Mouse (Mus musculus) lung, embryonic 16.5 days (tissue): ENCODE measurements around the gene Itgb1. TPM values are rescaled to one million over a fixed set of nuclear protein-coding genes. Genes with fewer than 3 reads are reported as not detected.

Experiments
- ATAC-seq: fragments of 200-750 bp; cut with Nextera tagmentation; 2 replicates; pipeline ENCODE4 v1.8.0; 2017; ENCODE audit warnings: low read depth, mild to moderate bottlenecking, moderate library complexity
- H3K27ac ChIP-seq: fragments of 300-500 bp; sonication (generic); 2 replicates; pipeline ENCODE4 v1.5.1; 2014; ENCODE audit warnings: mild to moderate bottlenecking, control low read depth, low read length
- H3K27me3 ChIP-seq: fragments of 300-500 bp; sonication (generic); 2 replicates; pipeline ENCODE4 v1.6.1; 2014; ENCODE audit warnings: low read depth, low read length, mixed read lengths; ENCODE audit not compliant: control insufficient read depth, insufficient read depth
- H3K36me3 ChIP-seq: fragments of 300-500 bp; sonication (generic); 2 replicates; pipeline ENCODE4 v1.6.1; 2014; ENCODE audit warnings: low read length; ENCODE audit not compliant: control insufficient read depth, insufficient read depth
- H3K4me1 ChIP-seq: fragments of 300-500 bp; sonication (generic); replicated peaks from 2 replicates; pipeline ENCODE4 v1.6.1; 2014; ENCODE audit warnings: low read length, mixed read lengths; ENCODE audit not compliant: control insufficient read depth, insufficient read depth
- H3K4me2 ChIP-seq: fragments of 300-500 bp; sonication (generic); 2 replicates; pipeline ENCODE4 v1.6.1; 2014; ENCODE audit warnings: low read depth, low read length, control low read depth
- H3K4me3 ChIP-seq: fragments of 300-500 bp; sonication (generic); 2 replicates; pipeline ENCODE4 v1.5.1; 2014; ENCODE audit warnings: mild to moderate bottlenecking, low read length, control low read depth
- H3K9ac ChIP-seq: fragments of 300-500 bp; sonication (generic); 2 replicates; pipeline ENCODE4 v1.6.1; 2014; ENCODE audit warnings: low read length, control low read depth
- H3K9me3 ChIP-seq: fragments of 300-500 bp; sonication (generic); 2 replicates; pipeline ENCODE4 v1.6.1; 2016; ENCODE audit warnings: low read length; ENCODE audit not compliant: control insufficient read depth
- WGBS: fragments of 180-500 bp; shearing (Covaris S2); extraction: QIAGEN DNeasy Blood & Tissue Kit; methylation state at CpG from one replicate; pipeline ENCODE4 v1.1.7; 2014; 5-methylcytosine and 5-hydroxymethylcytosine counted together
- polyA plus RNA-seq: library from polyadenylated mRNA; unstranded; fragments of >200 nt; fragmentation: Nextera tagmentation; extraction: Ambion mirVana; gene quantifications from 2 replicates; pipeline ENCODE4 v1.2.1, GENCODE M21; 2015

The Itgb1 gene
- polyA plus RNA-seq, 1 experiment from 2014 or later, result 384 TPM

GRCm38 (mm10) chr8:128679909-128680308 lies 5.5 kb upstream of the Itgb1 start:
- H3K4me1 ChIP-seq, result peaks cover 8% of the 10 kb centered on the region
- peak; percentile 97 for ATAC-seq
- H3K9me3 ChIP-seq, result no peaks in the 10 kb centered on the region
- no peak overlapping the region for H3K4me2 ChIP-seq
- H3K9ac ChIP-seq, result no peak overlapping the region
- WGBS, result 44% methylated on average over 2 of the region's 2 CpGs
- no peaks in the 10 kb centered on the region for H3K27me3 ChIP-seq
- no peak overlapping the region for H3K4me3 ChIP-seq
- peak overlapping the region; percentile 93 for H3K27ac ChIP-seq
- H3K36me3 ChIP-seq, result no peaks in the 10 kb centered on the region

DNA sequence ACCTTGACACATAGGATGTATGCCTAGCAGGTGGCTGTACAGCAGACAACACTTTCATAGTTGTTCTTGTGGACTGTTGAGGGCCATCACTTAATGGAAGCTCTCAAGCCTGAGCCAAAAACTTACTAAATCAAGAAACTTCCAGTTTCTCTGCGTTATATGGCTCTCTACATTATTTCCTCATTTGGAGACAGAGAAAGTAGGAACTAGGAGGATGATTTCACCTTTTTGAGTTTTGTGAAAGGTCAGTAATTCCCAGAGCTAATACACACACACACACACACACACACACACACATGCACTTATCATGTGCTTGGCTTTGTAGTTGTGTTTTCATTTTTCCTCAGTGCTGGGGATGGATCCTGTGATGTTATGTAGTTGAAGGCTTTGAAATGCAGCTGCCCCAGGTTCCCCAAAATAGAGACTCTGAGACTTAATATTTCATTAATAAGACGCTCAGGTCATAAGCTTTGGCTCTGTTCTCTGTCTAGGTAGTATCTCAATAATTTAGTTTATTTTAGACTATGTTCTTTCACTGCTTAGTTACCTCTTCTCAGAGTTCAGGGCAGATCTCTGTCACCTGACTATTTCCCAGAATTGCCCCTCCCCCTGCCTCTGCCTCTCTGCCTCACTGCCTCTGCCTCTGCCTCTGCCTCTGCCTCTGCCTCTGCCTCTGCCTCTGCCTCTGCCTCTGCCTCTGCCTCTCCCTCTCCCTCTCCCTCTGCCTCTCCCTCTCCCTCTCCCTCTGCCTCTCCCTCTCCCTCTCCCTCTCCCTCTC lies 4.7 kb upstream of the Itgb1 start:
- Histone ChIP-seq H3K4me1 (peaks cover 8% of the 10 kb centered on the region), H3K9ac (no peak overlapping the region), H3K27ac (peak overlapping the region; percentile 93), H3K36me3 (no peaks in the 10 kb centered on the region), H3K9me3 (no peaks in the 10 kb centered on the region), H3K4me2 (no peak overlapping the region), H3K27me3 (no peaks in the 10 kb centered on the region), H3K4me3 (no peak overlapping the region)
- ATAC-seq, result no peak
- WGBS, result 89% methylated on average over 2 of the region's 2 CpGs

DNA sequence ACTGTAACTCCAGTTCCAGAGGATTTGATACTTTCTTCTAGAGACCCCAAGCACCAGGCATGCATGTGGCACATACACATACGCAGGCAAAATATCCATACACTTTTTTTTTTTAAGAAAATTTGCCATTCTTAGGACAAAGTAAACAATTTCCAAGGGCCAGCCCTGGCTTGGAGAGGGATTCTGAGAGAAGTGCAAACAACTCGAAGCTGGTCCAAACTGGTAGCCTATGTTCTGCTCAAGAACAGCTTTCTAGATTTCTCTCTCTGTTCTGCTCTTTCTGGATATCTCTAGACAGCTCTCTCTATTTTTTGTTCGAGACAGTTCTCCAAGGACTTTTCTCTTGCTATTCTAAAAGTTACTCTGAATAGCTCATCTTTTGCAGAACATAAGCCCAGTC lies 3.5 kb upstream of the Itgb1 start:
- peaks cover 8% of the 10 kb centered on the region for H3K4me1 ChIP-seq
- WGBS, result 57% methylated on average over 3 of the region's 3 CpGs
- H3K36me3 ChIP-seq, result no peaks in the 10 kb centered on the region

GRCm38 (mm10) chr8:128684609-128685506 lies 596 bp upstream of the Itgb1 start:
- H3K4me3 ChIP-seq, result peak overlapping the region; percentile 94
- H3K4me2 ChIP-seq, result peak overlapping the region; percentile 71
- WGBS, result 3% methylated on average over 25 of the region's 25 CpGs
- H3K27me3 ChIP-seq, result no peaks in the 10 kb centered on the region
- H3K9me3 ChIP-seq, result no peaks in the 10 kb centered on the region
- H3K4me1 ChIP-seq, result peaks cover 13% of the 10 kb centered on the region
- peak overlapping the region; percentile 99 for H3K27ac ChIP-seq
- no peaks in the 10 kb centered on the region for H3K36me3 ChIP-seq
- peak; percentile 78; the same call in 1 of the 2 replicates for ATAC-seq
- peak overlapping the region; percentile 100 for H3K9ac ChIP-seq

More for the DNA sequence above, 3.5 kb upstream of the Itgb1 start:
- no peak overlapping the region for H3K9ac ChIP-seq
- H3K4me3 ChIP-seq, result no peak overlapping the region
- no peak overlapping the region for H3K27ac ChIP-seq
- no peak for ATAC-seq
- H3K9me3 ChIP-seq, result no peaks in the 10 kb centered on the region
- no peak overlapping the region for H3K4me2 ChIP-seq
- H3K27me3 ChIP-seq, result no peaks in the 10 kb centered on the region

- WGBS, result 0% methylated on average over 2 of the region's 2 CpGs
- Histone ChIP-seq H3K27me3 (no peaks in the 10 kb centered on the region), H3K4me3 (peak overlapping the region; percentile 94), H3K9me3 (no peaks in the 10 kb centered on the region), H3K4me2 (peak overlapping the region; percentile 71), H3K36me3 (no peaks in the 10 kb centered on the region), H3K27ac (peak overlapping the region; percentile 99), H3K4me1 (peaks cover 17% of the 10 kb centered on the region), H3K9ac (peak overlapping the region; percentile 100)
- ATAC-seq, result no peak
These were observed 1.1 kb downstream of the Itgb1 start for GRCm38 (mm10) chr8:128686429-128686990.

GRCm38 (mm10) chr8:128688679-128689078 lies 3.2 kb downstream of the Itgb1 start:
- ATAC-seq, result no peak
- Histone ChIP-seq H3K4me3 (no peak overlapping the region), H3K27ac (no peak overlapping the region), H3K9me3 (no peaks in the 10 kb centered on the region), H3K36me3 (no peaks in the 10 kb centered on the region), H3K27me3 (no peaks in the 10 kb centered on the region), H3K4me1 (peaks cover 14% of the 10 kb centered on the region), H3K4me2 (no peak overlapping the region), H3K9ac (no peak overlapping the region)
- 52% methylated on average over 3 of the region's 3 CpGs for WGBS

- Histone ChIP-seq H3K4me3 (no peak overlapping the region), H3K9me3 (no peaks in the 10 kb centered on the region), H3K27me3 (no peaks in the 10 kb centered on the region), H3K36me3 (no peaks in the 10 kb centered on the region), H3K4me1 (peaks cover 14% of the 10 kb centered on the region), H3K27ac (no peak overlapping the region), H3K9ac (no peak overlapping the region), H3K4me2 (no peak overlapping the region)
- WGBS, result 66% methylated on average over 1 of the region's 1 CpGs
- ATAC-seq, result no peak
These were observed 4.6 kb downstream of the Itgb1 start for GRCm38 (mm10) chr8:128690056-128690455.

DNA sequence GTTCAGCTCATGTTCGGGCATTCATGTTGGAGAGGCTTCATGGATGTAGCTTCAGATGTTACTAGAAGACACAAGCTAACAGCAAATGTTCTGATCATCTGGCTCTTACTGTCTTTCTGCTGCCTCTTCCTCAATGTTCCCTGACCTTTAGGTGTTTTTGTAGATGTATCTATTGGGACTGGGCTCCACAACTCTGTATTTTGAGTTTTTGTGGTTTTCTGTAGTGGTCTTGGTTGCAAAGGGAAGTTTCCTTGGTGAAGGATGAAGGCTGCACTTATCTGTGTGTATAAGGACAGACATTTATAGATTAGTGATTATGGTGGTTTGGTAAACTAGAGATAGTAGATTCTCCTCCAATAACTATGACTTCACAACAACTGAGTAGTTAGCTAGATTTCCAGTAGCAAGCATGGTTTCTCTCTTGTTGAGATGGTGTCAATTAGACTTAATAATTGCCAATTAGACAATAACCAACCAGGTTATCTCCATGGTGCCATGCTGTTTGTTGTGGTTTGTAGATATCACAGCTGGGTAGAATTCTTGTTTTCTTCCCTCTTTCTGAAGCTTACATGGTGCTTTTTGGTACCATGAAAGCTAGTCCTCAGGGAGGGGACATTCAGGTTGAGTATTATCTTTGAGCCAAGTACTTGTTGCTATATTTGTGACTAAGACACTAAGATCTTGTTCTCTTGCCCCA lies 11.4 kb downstream of the Itgb1 start:
- Histone ChIP-seq H3K9ac (no peak overlapping the region), H3K4me2 (no peak overlapping the region), H3K4me1 (peaks cover 17% of the 10 kb centered on the region), H3K36me3 (no peaks in the 10 kb centered on the region), H3K27ac (0 out of 2 replicates have a peak overlapping the region, but pooled peaks have one; percentile 44), H3K4me3 (no peak overlapping the region), H3K27me3 (no peaks in the 10 kb centered on the region), H3K9me3 (no peaks in the 10 kb centered on the region)
- ATAC-seq, result no peak
- 79% methylated on average over 1 of the region's 1 CpGs for WGBS
